Mouse (Mus musculus) kidney, adult 2 months (tissue): ENCODE results near the gene Pias4.

ENCODE experiments used
- CTCF ChIP-seq: fragments of 200-500 bp; conservative IDR thresholded peaks from 2 replicates; pipeline ENCODE4 v1.5.1; 2011; ENCODE audit warnings: low read depth, mild to moderate bottlenecking, control low read depth, low read length, moderate library complexity, mixed read lengths; ENCODE audit not compliant: insufficient read depth, insufficient read length
- POLR2A ChIP-seq: fragments of 200-500 bp; IDR thresholded peaks from one replicate; pipeline ENCODE4 v1.6.1; 2011; ENCODE audit warnings: low read depth, low read length, control low read depth

DNA sequence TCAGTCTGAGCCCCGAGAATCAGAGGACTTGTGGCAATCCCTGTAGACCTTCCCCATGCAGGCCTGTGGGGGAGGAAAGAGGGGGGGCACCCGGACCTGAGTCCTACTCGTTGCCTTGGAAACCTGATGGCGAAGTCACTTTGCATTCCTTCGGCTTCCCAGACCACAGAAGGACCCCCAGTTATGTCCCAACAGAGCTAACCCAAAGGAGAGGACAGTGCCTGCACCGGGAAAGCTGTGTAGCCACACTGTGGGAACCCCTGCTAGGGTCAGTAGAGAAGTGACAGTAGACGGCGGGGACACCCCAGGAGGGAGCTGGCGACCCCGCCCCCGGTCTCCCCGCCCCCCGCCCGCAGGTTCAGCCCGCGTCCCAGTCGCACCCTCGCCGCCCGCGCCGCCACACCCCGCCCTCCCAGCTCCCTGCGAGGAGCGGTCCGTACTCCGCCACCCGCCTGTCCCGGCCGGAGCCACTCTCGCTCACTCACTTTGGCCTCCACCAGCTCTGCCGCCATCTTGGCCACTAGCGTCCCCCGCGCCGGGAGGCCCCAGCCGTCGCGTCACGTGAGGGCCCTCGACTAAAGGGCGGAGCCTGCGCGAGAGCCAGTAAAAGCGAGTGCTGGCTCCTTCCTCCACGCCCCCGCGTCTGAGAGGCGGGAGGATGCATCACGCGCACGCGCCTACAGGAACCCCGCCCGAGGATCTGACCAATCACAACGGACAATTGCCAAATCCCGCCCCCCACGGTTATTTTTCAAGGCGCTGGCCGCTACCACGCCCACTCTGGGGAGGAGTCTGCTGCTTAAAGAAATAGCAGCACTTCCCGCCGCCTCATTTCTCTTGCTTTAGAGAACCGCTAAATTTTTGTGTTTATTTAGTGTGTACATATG, at the start of gene Pias4:
- TF ChIP-seq CTCF = no peak
- TF ChIP-seq POLR2A = peak; percentile 84
